Mouse (Mus musculus) embryonic facial prominence, embryonic 13.5 days (tissue): ENCODE data around the gene Kcna6. TPM values are rescaled to one million over a fixed set of nuclear protein-coding genes. Genes with fewer than 3 reads are reported as not detected.
A peak's percentile ranks its signal among the peaks of the same experiment; 100 is the strongest.

ENCODE experiments used
- ATAC-seq: fragments of 200-750 bp; cut with Nextera tagmentation; 2 replicates; pipeline ENCODE4 v1.8.0; 2017; ENCODE audit warnings: low read depth; ENCODE audit not compliant: insufficient number of reproducible peaks, insufficient read depth, low FRiP score, low TSS enrichment
- H3K27ac ChIP-seq: fragments of 300-500 bp; sonication (generic); 2 replicates; pipeline ENCODE4 v1.5.1; 2015; ENCODE audit warnings: moderate library complexity, mild to moderate bottlenecking, inconsistent platforms
- H3K27me3 ChIP-seq: fragments of 300-500 bp; sonication (generic); 2 replicates; pipeline ENCODE4 v1.6.1; 2015; ENCODE audit warnings: mild to moderate bottlenecking, inconsistent platforms
- H3K36me3 ChIP-seq: fragments of 300-500 bp; sonication (generic); 2 replicates; pipeline ENCODE4 v1.6.1; 2015; ENCODE audit warnings: mild to moderate bottlenecking, inconsistent platforms
- H3K4me1 ChIP-seq: fragments of 300-500 bp; sonication (generic); 2 replicates; pipeline ENCODE4 v1.6.1; 2015; ENCODE audit warnings: inconsistent platforms
- H3K4me2 ChIP-seq: fragments of 300-500 bp; sonication (generic); 2 replicates; pipeline ENCODE4 v1.6.1; 2015; ENCODE audit warnings: moderate library complexity, mild to moderate bottlenecking, inconsistent platforms
- H3K4me3 ChIP-seq: fragments of 300-500 bp; sonication (generic); 2 replicates; pipeline ENCODE4 v1.5.1; 2015; ENCODE audit warnings: mild to moderate bottlenecking, inconsistent platforms
- H3K9ac ChIP-seq: fragments of 300-500 bp; sonication (generic); 2 replicates; pipeline ENCODE4 v1.6.1; 2015; ENCODE audit warnings: mild to moderate bottlenecking, inconsistent platforms
- H3K9me3 ChIP-seq: fragments of 300-500 bp; sonication (generic); 2 replicates; pipeline ENCODE4 v1.6.1; 2016; ENCODE audit warnings: inconsistent platforms
- WGBS: fragments of 180-500 bp; shearing (Covaris S2); methylation state at CpG from one replicate; pipeline ENCODE4 v1.1.7; 2015; ENCODE audit warnings: mixed read lengths; 5-methylcytosine and 5-hydroxymethylcytosine counted together
- polyA plus RNA-seq: library from polyadenylated mRNA; unstranded; fragments of >200 nt; fragmentation: Nextera tagmentation; extraction: Ambion mirVana; gene quantifications from 2 replicates; pipeline ENCODE4 v1.2.1, GENCODE M21; 2015

The Kcna6 gene
- 8.2 and 9.8 TPM in 2 replicates for polyA plus RNA-seq

DNA sequence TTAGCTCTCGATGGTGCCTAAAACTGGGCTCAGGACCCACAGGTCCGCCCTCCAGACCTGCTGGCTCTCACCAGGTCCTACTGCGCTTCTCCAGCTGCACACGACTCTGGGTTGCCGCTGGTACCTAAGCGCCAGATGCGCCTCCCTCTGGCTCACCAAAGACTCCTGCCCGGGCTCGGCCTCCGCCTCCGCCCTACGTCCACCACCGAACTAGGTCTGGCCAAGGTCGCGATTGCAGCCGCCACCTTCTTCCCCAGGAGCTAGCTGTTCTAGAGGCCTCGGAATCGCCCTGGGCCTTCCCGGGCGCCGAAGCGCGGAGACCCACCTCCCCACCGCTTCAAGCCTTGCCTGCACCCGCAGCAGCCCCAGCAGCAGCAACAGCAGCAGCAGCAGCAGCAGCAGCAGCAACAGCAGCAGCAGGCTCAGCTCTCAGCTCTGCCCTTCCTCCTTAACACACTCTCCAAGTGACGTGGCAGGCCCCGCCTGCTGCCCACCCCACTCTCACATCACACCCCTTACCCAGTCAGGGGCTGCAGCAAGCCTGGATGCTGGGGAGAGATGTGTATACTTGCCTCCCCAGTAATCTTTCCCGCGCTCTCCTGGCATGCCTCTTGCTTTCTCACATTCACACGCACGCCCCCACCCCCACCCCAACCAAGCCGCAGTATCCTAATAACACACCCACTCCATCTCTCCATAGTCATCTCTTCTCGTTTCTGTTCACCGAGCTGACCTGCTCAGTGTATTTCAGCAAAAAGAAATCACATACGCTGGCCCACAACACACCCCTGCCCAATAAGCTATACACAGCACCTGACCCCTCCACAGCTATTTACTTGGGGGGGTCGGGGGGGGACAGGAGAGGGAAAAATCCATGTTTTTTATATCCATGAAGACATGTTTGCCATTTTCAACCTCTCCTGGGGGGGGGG, at the start of gene Kcna6:
TSS of gene Kcna6 (minus strand) at position 464 of the 932 bp plus-strand sequence.
- Histone ChIP-seq H3K4me3 (peak within 1 kb of the TSS; percentile 61), H3K27me3 (peaks cover 27% of the 10 kb centered on the region), H3K36me3 (no peaks in the 10 kb centered on the region), H3K9ac (peak within 1 kb of the TSS; percentile 73), H3K4me1 (peaks cover 15% of the 10 kb centered on the region), H3K4me2 (peak within 1 kb of the TSS; percentile 95), H3K27ac (peak within 1 kb of the TSS; percentile 48), H3K9me3 (no peaks in the 10 kb centered on the region)
- ATAC-seq = peak; percentile 86
- 2% methylated on average over 36 of the region's 36 CpGs for WGBS

DNA sequence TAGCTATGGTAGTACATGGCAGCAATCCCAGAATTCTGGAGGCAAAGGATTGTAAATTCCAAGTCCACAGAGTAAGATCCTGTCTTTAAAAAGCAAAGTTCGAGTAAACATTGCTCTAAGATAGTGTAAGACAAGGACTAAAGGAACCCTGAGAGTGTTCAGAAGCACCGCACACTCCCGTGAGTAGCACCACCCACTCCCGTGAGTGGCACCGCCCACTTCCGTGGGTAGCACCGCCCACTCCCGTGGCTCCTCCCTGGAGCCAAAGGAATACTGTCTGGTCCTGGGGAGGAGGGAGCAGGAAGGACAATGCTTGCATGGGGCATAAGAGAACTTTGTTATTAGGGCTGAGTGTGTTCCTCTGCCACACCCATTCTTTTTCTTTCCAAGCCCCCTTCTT, 48.4 kb upstream of the Kcna6 start:
- ATAC-seq = no peak
- WGBS = 72% methylated on average over 8 of the region's 8 CpGs
- no peaks in the 10 kb centered on the region for H3K27me3 ChIP-seq

DNA sequence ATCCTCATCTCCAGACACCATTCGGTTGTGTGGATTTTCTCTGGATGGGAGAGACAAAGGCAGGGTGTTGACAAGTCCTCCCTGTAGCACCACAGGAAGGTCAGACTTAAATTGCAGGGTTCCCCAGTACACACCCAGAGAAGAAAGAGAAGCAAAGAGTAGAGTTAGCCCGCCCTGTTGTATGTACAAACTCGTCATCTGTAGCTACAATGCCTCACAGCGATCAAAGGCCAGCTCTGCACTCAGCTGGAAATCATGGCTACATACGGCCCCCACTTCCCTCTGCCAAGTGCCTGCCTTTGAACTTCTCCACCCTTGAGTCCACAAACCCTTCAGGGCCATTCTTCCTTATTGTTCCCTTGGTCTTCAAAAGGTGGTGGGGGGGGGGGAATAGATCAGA, 43.7 kb upstream of the Kcna6 start:
- no peak overlapping the region for H3K27ac ChIP-seq
- no peak overlapping the region for H3K4me3 ChIP-seq
- WGBS = 64% methylated on average over 5 of the region's 5 CpGs
- ATAC-seq = no peak
- no peak overlapping the region for H3K9ac ChIP-seq
- H3K4me2 ChIP-seq = no peak overlapping the region
- H3K4me1 ChIP-seq = no peaks in the 10 kb centered on the region
- no peaks in the 10 kb centered on the region for H3K36me3 ChIP-seq
- no peaks in the 10 kb centered on the region for H3K9me3 ChIP-seq
- no peaks in the 10 kb centered on the region for H3K27me3 ChIP-seq

More for the DNA sequence above, 48.4 kb upstream of the Kcna6 start:
- Histone ChIP-seq H3K4me1 (no peaks in the 10 kb centered on the region), H3K36me3 (no peaks in the 10 kb centered on the region), H3K4me3 (no peak overlapping the region), H3K9ac (no peak overlapping the region), H3K27ac (no peak overlapping the region), H3K9me3 (no peaks in the 10 kb centered on the region), H3K4me2 (no peak overlapping the region)

DNA sequence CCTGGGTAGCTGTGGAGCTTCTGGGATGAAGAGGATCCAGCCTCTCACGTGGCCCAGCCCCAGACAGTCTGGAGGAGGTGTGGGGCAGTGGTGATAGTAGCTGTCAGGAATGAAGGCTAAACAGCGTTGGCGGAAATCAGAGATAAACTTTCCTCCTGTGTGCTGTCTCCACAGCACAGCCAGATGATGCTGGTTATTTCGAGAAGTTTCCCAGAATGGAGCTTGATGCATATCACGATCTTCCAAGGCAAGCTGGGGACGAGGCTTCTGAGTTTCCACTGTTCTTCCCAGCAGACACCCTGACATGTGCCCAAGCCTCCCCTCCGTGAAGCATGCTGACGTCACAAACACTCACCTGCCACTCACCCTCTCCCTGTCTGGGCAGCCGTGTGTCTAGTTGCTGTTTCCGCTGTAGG, 43.2 kb upstream of the Kcna6 start:
- H3K27me3 ChIP-seq = no peaks in the 10 kb centered on the region
- H3K4me2 ChIP-seq = no peak overlapping the region
- H3K27ac ChIP-seq = no peak overlapping the region
- H3K4me3 ChIP-seq = no peak overlapping the region
- H3K36me3 ChIP-seq = no peaks in the 10 kb centered on the region
- H3K9ac ChIP-seq = no peak overlapping the region
- H3K9me3 ChIP-seq = no peaks in the 10 kb centered on the region
- H3K4me1 ChIP-seq = no peaks in the 10 kb centered on the region
- WGBS = 66% methylated on average over 10 of the region's 10 CpGs
- ATAC-seq = no peak

DNA sequence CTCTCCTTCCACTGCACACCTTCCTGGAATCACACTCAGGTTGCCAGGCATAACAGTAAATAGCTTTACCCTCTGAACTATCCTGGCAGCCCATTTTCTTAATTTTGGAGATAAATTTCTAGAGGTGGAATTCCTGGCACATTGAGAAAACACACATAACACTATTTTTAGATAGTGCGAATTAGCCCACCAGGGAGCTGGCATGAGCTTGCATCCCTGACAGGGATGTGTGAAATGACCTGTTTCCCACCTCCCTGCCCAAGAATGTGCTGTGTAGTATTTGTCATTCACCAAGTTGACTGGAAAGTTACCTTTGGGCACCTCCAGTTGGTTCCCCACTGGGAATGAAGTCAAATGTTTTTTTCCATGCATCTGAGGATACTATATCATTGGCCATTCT, 42.6 kb upstream of the Kcna6 start:
- H3K9ac ChIP-seq = no peak overlapping the region
- no peak for ATAC-seq
- no peaks in the 10 kb centered on the region for H3K27me3 ChIP-seq
- peaks cover 2% of the 10 kb centered on the region; the same call in 1 of the 2 replicates for H3K4me1 ChIP-seq
- no peaks in the 10 kb centered on the region for H3K36me3 ChIP-seq
- no peak overlapping the region for H3K4me2 ChIP-seq
- H3K27ac ChIP-seq = no peak overlapping the region
- no peak overlapping the region for H3K4me3 ChIP-seq
- 97% methylated on average over 1 of the region's 1 CpGs for WGBS
- no peaks in the 10 kb centered on the region for H3K9me3 ChIP-seq

- Histone ChIP-seq H3K9ac (no peak overlapping the region), H3K9me3 (no peaks in the 10 kb centered on the region), H3K27me3 (0 out of 2 replicates have a peak, but pooled peaks cover 10% of the 10 kb centered on the region), H3K4me3 (no peak overlapping the region), H3K36me3 (no peaks in the 10 kb centered on the region), H3K4me1 (peaks cover 6% of the 10 kb centered on the region; the same call in 1 of the 2 replicates), H3K4me2 (no peak overlapping the region), H3K27ac (no peak overlapping the region)
- ATAC-seq = no peak
- WGBS = 30% methylated on average over 6 of the region's 6 CpGs
These were observed 37.4 kb upstream of the Kcna6 start for GRCm38 (mm10) chr6:126777889-126778288.

- Histone ChIP-seq H3K27me3 (0 out of 2 replicates have a peak, but pooled peaks cover 10% of the 10 kb centered on the region), H3K4me2 (no peak overlapping the region), H3K4me1 (peaks cover 6% of the 10 kb centered on the region), H3K9ac (no peak overlapping the region), H3K27ac (no peak overlapping the region), H3K9me3 (no peaks in the 10 kb centered on the region), H3K36me3 (no peaks in the 10 kb centered on the region), H3K4me3 (no peak overlapping the region)
- WGBS = 56% methylated on average over 4 of the region's 4 CpGs
- no peak for ATAC-seq
These were observed 33.4 kb upstream of the Kcna6 start for GRCm38 (mm10) chr6:126773873-126774272.

DNA sequence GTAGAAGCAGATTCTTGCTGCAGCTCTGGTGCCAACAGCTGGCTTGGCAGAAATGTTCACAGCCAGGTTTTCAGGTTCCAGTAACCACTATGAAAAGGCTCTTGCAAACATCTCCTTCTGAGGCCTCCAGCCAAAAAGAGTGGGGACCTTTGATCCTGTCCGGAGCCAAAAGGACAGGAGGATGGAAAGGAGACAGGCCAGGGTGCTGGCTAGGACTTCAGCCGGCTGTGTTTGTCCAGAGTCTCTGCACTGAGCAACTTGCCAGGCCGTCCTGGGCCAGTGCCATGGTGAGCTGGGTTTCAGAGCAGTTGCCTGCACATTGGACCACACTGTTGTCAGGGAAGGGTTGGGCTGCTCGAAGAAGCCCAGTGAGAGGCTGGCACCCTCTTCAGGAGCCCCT, 31.9 kb upstream of the Kcna6 start:
- Histone ChIP-seq H3K27ac (no peak overlapping the region), H3K36me3 (no peaks in the 10 kb centered on the region), H3K9ac (no peak overlapping the region), H3K27me3 (0 out of 2 replicates have a peak, but pooled peaks cover 10% of the 10 kb centered on the region), H3K4me2 (no peak overlapping the region), H3K9me3 (no peaks in the 10 kb centered on the region), H3K4me3 (no peak overlapping the region), H3K4me1 (peaks cover 5% of the 10 kb centered on the region; the same call in 1 of the 2 replicates)
- no peak for ATAC-seq
- WGBS = 80% methylated on average over 4 of the region's 4 CpGs

GRCm38 (mm10) chr6:126770146-126770731, 29.8 kb upstream of the Kcna6 start:
- Histone ChIP-seq H3K4me2 (no peak overlapping the region), H3K27me3 (0 out of 2 replicates have a peak, but pooled peaks cover 10% of the 10 kb centered on the region), H3K4me1 (peaks cover 8% of the 10 kb centered on the region; the same call in 1 of the 2 replicates), H3K36me3 (no peaks in the 10 kb centered on the region), H3K4me3 (no peak overlapping the region), H3K9ac (no peak overlapping the region), H3K27ac (no peak overlapping the region), H3K9me3 (no peaks in the 10 kb centered on the region)
- 82% methylated on average over 12 of the region's 12 CpGs for WGBS
- no peak for ATAC-seq

DNA sequence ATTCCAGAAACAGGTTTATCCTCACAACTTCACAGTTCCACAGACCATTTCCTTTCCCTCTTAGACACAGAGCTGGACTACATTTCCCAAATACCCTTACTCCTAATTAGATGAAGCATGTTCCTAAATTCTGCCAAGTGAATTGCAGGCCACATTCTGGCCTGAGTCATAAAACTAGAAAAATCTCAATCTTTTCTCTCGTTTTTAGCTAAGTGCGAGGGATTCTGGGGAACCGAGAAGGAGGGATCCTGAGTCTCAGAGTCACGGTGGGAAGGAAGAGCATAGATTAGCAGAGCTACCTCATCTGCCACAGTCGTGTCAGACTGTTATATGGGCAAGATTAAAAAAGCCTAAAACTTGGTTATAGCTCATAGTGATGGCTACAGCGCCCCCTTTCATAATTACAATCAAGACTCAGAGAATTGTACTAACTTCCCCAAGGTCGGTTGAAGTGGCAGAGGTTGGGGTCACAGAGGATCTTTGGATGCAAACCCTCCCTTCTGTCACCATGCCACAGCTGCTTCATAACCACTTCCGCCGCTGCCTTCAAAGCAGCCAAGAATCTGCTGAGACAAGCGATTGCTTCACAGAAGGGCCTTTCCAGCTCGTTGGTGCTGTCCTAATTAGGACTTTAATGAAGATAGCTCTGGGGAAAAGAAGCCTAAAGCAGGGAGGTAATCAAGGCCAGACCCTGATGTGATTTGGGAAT, 28.6 kb upstream of the Kcna6 start:
- no peak for ATAC-seq
- 0 out of 2 replicates have a peak, but pooled peaks cover 5% of the 10 kb centered on the region for H3K27me3 ChIP-seq
- 58% methylated on average over 11 of the region's 11 CpGs for WGBS

More for the DNA sequence above, 28.6 kb upstream of the Kcna6 start:
- Histone ChIP-seq H3K9ac (no peak overlapping the region), H3K27ac (no peak overlapping the region), H3K4me1 (peaks cover 8% of the 10 kb centered on the region; the same call in 1 of the 2 replicates), H3K4me3 (no peak overlapping the region), H3K36me3 (no peaks in the 10 kb centered on the region), H3K4me2 (no peak overlapping the region), H3K9me3 (no peaks in the 10 kb centered on the region)
